Mouse (Mus musculus) layer of hippocampus, postnatal 25 days (tissue): ENCODE measurements around the gene Cdipt. TPM values are rescaled to one million over a fixed set of nuclear protein-coding genes. Genes with fewer than 3 reads are reported as not detected.

Source experiments
- DNase-seq, 2 experiments: peaks; one replicate each; pipeline ENCODE4 v3.0.0; 2022; ENCODE audit warnings: mixed read lengths in 2 of 2, low spot score in 1 of 2; ENCODE audit errors: extremely low spot score in 1 of 2
- total RNA-seq, 2 experiments: library from RNA; stranded (reverse); gene quantifications; 2 replicates each; pipeline ENCODE4 v1.2.3; 2021

Cdipt gene
- total RNA-seq, 2 experiments from 2014 or later = 157 to 177 TPM

- no peak for DNase-seq
Measured at GRCm38 (mm10) chr7:126967361-126967760, 8.4 kb upstream of the Cdipt start.

GRCm38 (mm10) chr7:126975493-126975892 lies 221 bp upstream of the Cdipt start:
- DNase-seq = no peak

GRCm38 (mm10) chr7:126975950-126976866 lies 494 bp downstream of the Cdipt start, which contains the start of gene Cdiptos:
Gene Cdiptos, minus strand, starts transcription at chr7:126976098.
- peak; percentile 95 to 100 for DNase-seq

- DNase-seq = no peak
Measured at GRCm38 (mm10) chr7:126976878-126977459, 1.3 kb downstream of the Cdipt start.

GRCm38 (mm10) chr7:126978841-126979240 lies 3.1 kb downstream of the Cdipt start:
- DNase-seq = no peak

- no peak for DNase-seq
Measured at GRCm38 (mm10) chr7:126981601-126982000, 5.9 kb downstream of the Cdipt start.

GRCm38 (mm10) chr7:126982054-126982453 lies 6.3 kb downstream of the Cdipt start:
- DNase-seq = no peak

- no peak for DNase-seq
Measured at GRCm38 (mm10) chr7:126983113-126983512, 7.4 kb downstream of the Cdipt start.

- DNase-seq = no peak
Measured at GRCm38 (mm10) chr7:126984667-126985444, 9.1 kb downstream of the Cdipt start.

- no peak for DNase-seq
Measured at GRCm38 (mm10) chr7:126986319-126986718, 10.6 kb downstream of the Cdipt start.

GRCm38 (mm10) chr7:126988816-126989215 lies 13.1 kb downstream of the Cdipt start:
- no peak for DNase-seq

- DNase-seq = no peak
Measured at GRCm38 (mm10) chr7:126996449-126996848, 20.7 kb downstream of the Cdipt start.

- DNase-seq = no peak
Measured at GRCm38 (mm10) chr7:126999568-126999967, 23.9 kb downstream of the Cdipt start.

- no peak for DNase-seq
Measured at GRCm38 (mm10) chr7:127003620-127004019, 27.9 kb downstream of the Cdipt start.

- no peak for DNase-seq
Measured at GRCm38 (mm10) chr7:127004122-127004875, 28.6 kb downstream of the Cdipt start.

- no peak for DNase-seq
Measured at GRCm38 (mm10) chr7:127007313-127008024, 31.8 kb downstream of the Cdipt start.

- peak; percentile 64 to 67 for DNase-seq
Measured at GRCm38 (mm10) chr7:127008239-127009019, 32.7 kb downstream of the Cdipt start.

GRCm38 (mm10) chr7:127009307-127010085 lies 33.8 kb downstream of the Cdipt start:
- no peak for DNase-seq
